Mouse (Mus musculus) thymus, adult 2 months (tissue): ENCODE data around the gene Tcp10b.
"Not testable (repeated sequence)": the region's sequence is repeated elsewhere in the genome, so short reads cannot be mapped to it uniquely, and the experiment has no call there.

Source experiments
- CTCF ChIP-seq: fragments of 200-500 bp; IDR thresholded peaks from 2 replicates; pipeline ENCODE4 v1.5.1; 2012; ENCODE audit warnings: mild to moderate bottlenecking, control low read depth, low read length, moderate library complexity, borderline replicate concordance; ENCODE audit not compliant: control insufficient read depth, poor library complexity, insufficient read depth; ENCODE audit errors: extremely low read depth
- POLR2A ChIP-seq: fragments of 200-500 bp; IDR thresholded peaks from 2 replicates; pipeline ENCODE4 v1.6.1; 2012; ENCODE audit warnings: mild to moderate bottlenecking, low read length, control low read depth, moderate library complexity; ENCODE audit not compliant: control insufficient read depth, poor library complexity, insufficient read depth; ENCODE audit errors: extremely low read depth

GRCm38 (mm10) chr17:13112504-13113291, 51.8 kb downstream of the Tcp10b start:
- TF ChIP-seq POLR2A, CTCF: not testable (repeated sequence)
